Mouse (Mus musculus) heart, postnatal 0 days (tissue): ENCODE measurements around the gene 1810049J17Rik. TPM values are rescaled to one million over a fixed set of nuclear protein-coding genes. Genes with fewer than 3 reads are reported as not detected.

Experiments
- ATAC-seq: fragments of 200-750 bp; cut with Nextera tagmentation; 2 replicates; pipeline ENCODE4 v1.8.0; 2017; ENCODE audit warnings: low read depth, moderate number of reproducible peaks, moderate library complexity; ENCODE audit not compliant: insufficient read depth
- DNase-seq: peaks from one replicate; pipeline ENCODE4 v3.0.0-alpha.2; 2016; ENCODE audit warnings: low spot score
- H3K27ac ChIP-seq: fragments of 300-500 bp; sonication (generic); 2 replicates; pipeline ENCODE4 v1.5.1; 2014; ENCODE audit warnings: low read depth, mild to moderate bottlenecking
- H3K27me3 ChIP-seq: fragments of 300-500 bp; sonication (generic); 2 replicates; pipeline ENCODE4 v1.6.1; 2014; ENCODE audit warnings: low read length, mixed read lengths; ENCODE audit not compliant: control insufficient read depth, insufficient read depth
- H3K36me3 ChIP-seq: fragments of 300-500 bp; sonication (generic); replicated peaks from 2 replicates; pipeline ENCODE4 v1.6.1; 2014; ENCODE audit warnings: low read length, mixed read lengths; ENCODE audit not compliant: control insufficient read depth, insufficient read depth
- H3K4me1 ChIP-seq: fragments of 300-500 bp; sonication (generic); 2 replicates; pipeline ENCODE4 v1.6.1; 2014; ENCODE audit warnings: antibody characterized with exemption; ENCODE audit not compliant: control insufficient read depth, insufficient read depth
- H3K4me2 ChIP-seq: fragments of 300-500 bp; sonication (generic); 2 replicates; pipeline ENCODE4 v1.6.1; 2014; ENCODE audit warnings: low read depth, mild to moderate bottlenecking, low read length, moderate library complexity
- H3K4me3 ChIP-seq: fragments of 300-500 bp; sonication (generic); 2 replicates; pipeline ENCODE4 v1.5.1; 2014; ENCODE audit warnings: low read depth, low read length
- H3K9ac ChIP-seq: fragments of 300-500 bp; sonication (generic); replicated peaks from 2 replicates; pipeline ENCODE4 v1.6.1; 2014; ENCODE audit warnings: low read depth, low read length, mixed read lengths
- H3K9me3 ChIP-seq: fragments of 300-500 bp; sonication (generic); replicated peaks from 2 replicates; pipeline ENCODE4 v1.6.1; 2016; ENCODE audit warnings: low read length; ENCODE audit not compliant: control insufficient read depth
- CTCF ChIP-seq: IDR thresholded peaks from 2 replicates; pipeline ENCODE4 v1.5.1; 2016; ENCODE audit warnings: antibody characterized with exemption, control low read depth, low read depth
- EP300 ChIP-seq: IDR thresholded peaks from 2 replicates; pipeline ENCODE4 v1.6.1; 2016; ENCODE audit warnings: antibody characterized with exemption, low read depth
- WGBS: fragments of 180-500 bp; shearing (Covaris S2); extraction: QIAGEN DNeasy Blood & Tissue Kit; methylation state at CpG from one replicate; pipeline ENCODE4 v1.1.7; 2014; 5-methylcytosine and 5-hydroxymethylcytosine counted together
- polyA plus RNA-seq: library from polyadenylated mRNA; unstranded; fragments of >200 nt; fragmentation: Nextera tagmentation; extraction: Ambion mirVana; gene quantifications from 2 replicates; pipeline ENCODE4 v1.2.1, GENCODE M21; 2015
- total RNA-seq: library from RNA; depleted of rRNA; stranded (reverse); fragments of >200 nt; gene quantifications from 2 replicates; pipeline ENCODE4 v1.2.3, GENCODE M21; 2014; ENCODE audit warnings: low replicate concordance; rRNA removed

Gene 1810049J17Rik
- total RNA-seq (not detected in 2 replicates), polyA plus RNA-seq (0.44 and 1.1 TPM in 2 replicates)

GRCm38 (mm10) chr15:12321788-12322621 lies at the start of gene 1810049J17Rik:
1810049J17Rik (minus strand) TSS chr15:12321899.
- peak within 1 kb of the TSS; percentile 94 for H3K27ac ChIP-seq
- WGBS, result under 1% methylated on average over 60 of the region's 70 CpGs
- no peak for DNase-seq
- H3K4me2 ChIP-seq, result peak within 1 kb of the TSS; percentile 76
- no peaks in the 10 kb centered on the region for H3K27me3 ChIP-seq
- H3K9me3 ChIP-seq, result no peaks in the 10 kb centered on the region
- no peak for TF ChIP-seq EP300
- no peak for TF ChIP-seq CTCF
- H3K9ac ChIP-seq, result peak within 1 kb of the TSS; percentile 97
- H3K4me3 ChIP-seq, result peak within 1 kb of the TSS; percentile 90
- peaks cover 22% of the 10 kb centered on the region; the same call in 1 of the 2 replicates for H3K4me1 ChIP-seq
- peaks cover 3% of the 10 kb centered on the region; the same call in 1 of the 2 replicates for H3K36me3 ChIP-seq
- ATAC-seq, result peak; percentile 47

- no peak overlapping the region for H3K9ac ChIP-seq
- no peak overlapping the region for H3K4me2 ChIP-seq
- no peak for TF ChIP-seq EP300
- peak; percentile 81 for TF ChIP-seq CTCF
- H3K4me3 ChIP-seq, result no peak overlapping the region
- no peaks in the 10 kb centered on the region for H3K27me3 ChIP-seq
- no peak overlapping the region for H3K27ac ChIP-seq
- DNase-seq (peak; percentile 79), ATAC-seq (peak; percentile 48)
- 8% methylated on average over 8 of the region's 8 CpGs for WGBS
- H3K9me3 ChIP-seq, result no peaks in the 10 kb centered on the region
- peaks cover 43% of the 10 kb centered on the region for H3K36me3 ChIP-seq
- peaks cover 17% of the 10 kb centered on the region; the same call in 1 of the 2 replicates for H3K4me1 ChIP-seq
These were observed 49.5 kb upstream of the 1810049J17Rik start for GRCm38 (mm10) chr15:12371183-12371582.

- no peak for TF ChIP-seq EP300
- TF ChIP-seq CTCF, result no peak
- Histone ChIP-seq H3K4me1 (peaks cover 17% of the 10 kb centered on the region; the same call in 1 of the 2 replicates), H3K9ac (no peak overlapping the region), H3K36me3 (peaks cover 51% of the 10 kb centered on the region), H3K4me3 (no peak overlapping the region), H3K4me2 (no peak overlapping the region), H3K27me3 (no peaks in the 10 kb centered on the region), H3K27ac (no peak overlapping the region), H3K9me3 (no peaks in the 10 kb centered on the region)
- WGBS, result 93% methylated on average over 3 of the region's 3 CpGs
- no peak for DNase-seq
- ATAC-seq, result no peak
These were observed 48.4 kb upstream of the 1810049J17Rik start for GRCm38 (mm10) chr15:12370096-12370495.

GRCm38 (mm10) chr15:12368850-12369249 lies 47.2 kb upstream of the 1810049J17Rik start:
- H3K9me3 ChIP-seq, result no peaks in the 10 kb centered on the region
- no peak overlapping the region for H3K4me2 ChIP-seq
- 84% methylated on average over 4 of the region's 4 CpGs for WGBS
- H3K4me3 ChIP-seq, result no peak overlapping the region
- DNase-seq, result no peak
- peaks cover 50% of the 10 kb centered on the region for H3K36me3 ChIP-seq
- no peak overlapping the region for H3K27ac ChIP-seq
- ATAC-seq, result no peak
- H3K27me3 ChIP-seq, result no peaks in the 10 kb centered on the region
- H3K9ac ChIP-seq, result no peak overlapping the region
- H3K4me1 ChIP-seq, result peaks cover 17% of the 10 kb centered on the region; the same call in 1 of the 2 replicates
- no peak for TF ChIP-seq CTCF

GRCm38 (mm10) chr15:12368357-12368756 lies 46.7 kb upstream of the 1810049J17Rik start:
- H3K36me3 ChIP-seq, result peaks cover 50% of the 10 kb centered on the region
- ATAC-seq, result no peak
- H3K27ac ChIP-seq, result peak overlapping the region; percentile 41; the same call in 1 of the 2 replicates

More at GRCm38 (mm10) chr15:12368357-12368756, 46.7 kb upstream of the 1810049J17Rik start:
- H3K4me3 ChIP-seq, result no peak overlapping the region
- DNase-seq, result no peak
- TF ChIP-seq EP300 (no peak), CTCF (no peak)
- no peak overlapping the region for H3K9ac ChIP-seq
- peaks cover 17% of the 10 kb centered on the region; the same call in 1 of the 2 replicates for H3K4me1 ChIP-seq
- 74% methylated on average over 11 of the region's 11 CpGs for WGBS
- H3K4me2 ChIP-seq, result no peak overlapping the region
- no peaks in the 10 kb centered on the region for H3K9me3 ChIP-seq
- no peaks in the 10 kb centered on the region for H3K27me3 ChIP-seq
